Mouse (Mus musculus) ovary, postnatal 36 days (tissue): ENCODE results near the gene Ccn6.
A peak's percentile ranks its signal among the peaks of the same experiment; 100 is the strongest.
"Not testable (repeated sequence)": the region's sequence is repeated elsewhere in the genome, so short reads cannot be mapped to it uniquely, and the experiment has no call there.

ENCODE experiments used
- DNase-seq: peaks from one replicate; pipeline ENCODE4 v3.0.0; 2022; ENCODE audit warnings: low spot score, mixed read lengths

Ccn6 gene

GRCm38 (mm10) chr10:39163694-39164093, at the start of gene Ccn6:
TSS of gene Ccn6 (minus strand) at chr10:39163794.
- DNase-seq = no peak

GRCm38 (mm10) chr10:39210031-39210430, 46.4 kb upstream of the Ccn6 start:
- no peak for DNase-seq

DNA sequence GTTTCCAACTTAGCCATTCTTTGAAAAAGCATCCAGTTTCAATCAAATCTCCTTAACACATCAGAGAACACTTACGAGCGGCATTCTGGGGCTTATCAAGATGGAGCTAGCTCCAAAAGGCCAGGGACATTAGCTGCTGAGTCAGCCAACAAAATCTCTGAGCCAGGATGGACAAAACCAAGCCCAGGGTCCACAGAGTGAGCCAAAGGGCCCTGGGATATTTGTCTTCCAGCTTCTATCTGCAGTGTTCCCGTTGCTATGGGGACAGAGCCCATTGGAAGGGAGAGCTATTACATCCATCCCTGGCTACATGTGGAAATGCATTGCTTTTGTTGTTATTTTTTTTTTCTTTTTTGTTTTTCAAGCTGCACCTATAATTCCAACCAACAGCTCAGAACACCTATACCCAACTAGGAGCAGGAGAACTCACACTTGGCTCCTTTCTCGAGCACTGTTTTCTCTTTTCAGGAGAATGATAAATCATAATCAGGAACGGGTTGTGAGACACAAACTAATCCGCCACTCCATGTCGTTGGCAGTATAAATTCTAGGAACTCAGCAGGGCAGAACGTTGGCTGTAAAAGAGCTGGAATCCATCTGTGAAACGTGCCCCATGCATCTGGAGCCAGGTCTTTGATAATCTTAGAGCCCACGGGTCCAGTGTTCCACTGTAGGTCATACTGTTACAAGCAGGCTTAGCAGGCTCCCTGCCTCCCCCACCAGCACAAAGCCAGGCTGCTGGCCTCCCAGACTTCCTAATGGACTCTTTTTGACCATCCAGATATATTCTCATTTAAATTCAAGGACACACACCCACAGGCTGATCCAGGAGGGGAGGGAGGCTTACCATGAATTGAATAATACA, 45.8 kb upstream of the Ccn6 start:
- peak; percentile 6 for DNase-seq

DNA sequence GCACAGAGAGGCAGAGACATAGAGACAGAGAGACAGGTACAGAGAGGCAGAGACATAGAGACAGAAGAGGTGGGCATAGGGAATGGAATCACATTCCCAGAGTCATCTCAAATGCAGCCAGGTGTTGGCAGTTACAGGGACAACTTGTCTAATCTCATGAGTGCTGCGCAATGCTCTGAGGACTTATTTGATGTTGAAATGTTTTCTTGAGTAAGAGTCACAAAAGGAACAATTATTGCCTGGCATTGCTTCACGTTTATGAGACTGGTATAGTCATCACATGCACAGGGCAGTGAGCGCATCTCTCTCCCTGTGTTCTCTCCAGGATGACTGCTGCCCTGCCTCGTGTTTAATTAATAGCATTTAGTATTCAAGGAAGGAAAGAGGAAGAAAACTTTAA, 45.1 kb upstream of the Ccn6 start:
- DNase-seq = no peak

- no peak for DNase-seq
These were observed 43.8 kb upstream of the Ccn6 start for GRCm38 (mm10) chr10:39207310-39207855.

- DNase-seq = no peak
These were observed 38.9 kb upstream of the Ccn6 start for GRCm38 (mm10) chr10:39202490-39202889.

DNA sequence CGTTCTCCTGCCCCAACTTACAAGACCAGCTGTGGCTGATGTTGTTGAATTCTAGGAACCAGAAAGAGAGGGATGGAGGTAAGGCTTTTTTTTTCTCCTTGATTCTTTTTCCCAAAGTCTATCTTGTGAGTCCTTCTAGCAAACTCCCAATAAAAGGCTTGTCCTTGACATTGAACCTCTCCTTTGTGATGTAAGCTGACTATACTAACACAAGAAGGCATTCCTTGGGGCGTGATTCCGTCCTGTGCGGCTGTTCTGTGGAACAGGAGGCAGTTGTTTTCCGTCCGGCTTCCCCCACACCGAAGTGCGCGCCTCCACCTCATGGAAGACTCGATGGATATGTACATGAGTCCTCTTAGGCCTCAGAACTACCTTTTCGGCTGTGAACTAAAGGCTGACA, 34.6 kb upstream of the Ccn6 start:
- not testable (repeated sequence) for DNase-seq

- DNase-seq = no peak
These were observed 29.1 kb upstream of the Ccn6 start for GRCm38 (mm10) chr10:39192673-39193072.

GRCm38 (mm10) chr10:39185545-39185906, 21.9 kb upstream of the Ccn6 start:
- DNase-seq = no peak

DNA sequence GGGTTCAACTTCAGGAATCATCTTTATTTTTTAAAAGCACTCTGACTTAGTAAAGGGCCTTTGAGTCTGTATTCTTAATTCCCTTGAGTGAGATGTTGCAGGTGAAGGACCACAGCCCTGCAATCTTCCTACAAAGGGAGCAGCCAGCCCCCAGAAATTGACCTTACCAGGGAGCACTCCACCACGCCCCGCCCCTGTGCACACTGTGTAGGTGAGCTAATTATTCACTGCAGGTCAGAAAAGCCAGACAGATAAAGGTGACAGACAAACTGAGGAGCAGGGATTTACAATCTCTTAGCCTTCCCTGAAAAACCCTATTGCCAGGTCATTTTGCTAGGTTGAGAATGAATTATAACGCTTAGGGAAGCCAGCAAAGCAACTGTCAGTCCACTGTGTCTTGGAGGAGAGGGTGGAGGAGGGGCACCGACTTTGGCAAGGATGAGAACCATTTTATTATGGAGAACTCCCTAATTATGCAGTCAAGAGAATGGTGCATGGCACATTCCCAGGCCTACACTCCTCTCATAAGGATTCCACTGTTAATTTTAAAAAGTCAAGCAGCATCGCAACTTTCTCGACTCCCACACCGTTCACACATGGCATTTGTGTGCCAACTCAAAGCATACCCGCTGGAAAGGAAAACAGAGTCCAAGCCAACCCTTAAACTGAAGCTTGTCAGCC, 21.4 kb upstream of the Ccn6 start:
- DNase-seq = no peak

- DNase-seq = no peak
These were observed 13.4 kb upstream of the Ccn6 start for GRCm38 (mm10) chr10:39176981-39177380.

DNA sequence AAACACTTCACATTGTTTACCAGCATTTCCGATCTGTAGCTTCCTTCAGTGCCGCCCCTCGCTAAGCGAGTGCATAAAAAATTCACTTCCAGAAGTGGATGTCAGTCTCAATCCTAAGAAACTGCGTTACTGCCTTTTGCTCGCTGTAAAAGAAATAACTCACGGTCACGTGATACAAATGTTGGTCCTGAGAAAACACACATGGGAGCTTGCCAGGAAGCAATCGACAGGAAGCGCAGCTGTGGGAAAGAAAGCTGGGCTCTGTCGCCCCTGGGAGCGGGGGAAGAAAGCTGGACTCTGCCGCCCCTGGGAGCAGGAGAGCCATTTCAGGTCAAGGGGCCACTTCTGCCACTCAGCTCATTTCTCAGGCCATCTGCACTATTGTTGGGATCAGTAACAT, 9.5 kb upstream of the Ccn6 start:
- DNase-seq = no peak

- DNase-seq = no peak
These were observed 8.9 kb upstream of the Ccn6 start for GRCm38 (mm10) chr10:39172540-39172931.

DNA sequence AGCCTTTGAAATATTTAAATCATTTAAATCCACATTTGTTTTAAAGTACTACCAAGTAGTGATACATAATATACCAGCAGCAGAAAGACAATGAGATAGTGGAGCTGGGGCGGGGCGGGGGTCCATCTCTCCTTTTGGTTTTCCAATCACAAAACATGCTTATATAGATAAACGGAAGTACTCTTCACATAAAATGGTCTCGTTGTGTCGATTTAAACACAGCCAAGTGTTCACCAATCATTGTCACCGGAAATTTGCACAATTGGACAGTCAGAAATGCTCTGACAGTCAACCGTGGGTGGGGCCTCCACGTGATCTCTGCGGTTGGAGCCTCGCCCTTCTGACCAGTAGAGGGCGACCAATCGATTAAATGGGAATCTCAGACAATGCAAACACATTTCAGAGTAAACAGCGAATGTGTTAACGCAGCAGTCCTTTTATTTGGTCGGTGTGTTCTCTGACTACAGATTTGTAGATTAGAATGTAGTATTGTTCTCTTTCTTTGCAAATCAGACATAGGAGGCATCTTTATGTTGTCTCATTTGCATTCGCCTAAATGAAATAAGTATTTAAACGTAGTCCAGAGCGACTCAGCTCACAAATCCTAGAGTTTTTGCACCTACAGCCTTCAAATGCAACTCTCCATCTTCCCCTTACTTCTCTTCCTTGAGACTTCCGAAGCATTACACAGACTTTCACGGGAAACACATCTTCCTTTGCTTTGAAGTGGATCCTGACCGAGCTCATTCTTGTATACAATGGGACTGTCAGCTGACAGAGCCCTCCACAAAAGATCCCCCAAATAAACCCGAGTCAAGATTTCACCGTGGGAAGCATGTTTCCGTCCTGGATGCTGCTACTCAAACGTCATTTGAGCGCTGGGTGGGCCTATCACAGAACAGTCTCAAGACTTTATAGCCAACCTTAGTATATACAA, 8.3 kb upstream of the Ccn6 start:
- peak; percentile 80 for DNase-seq

GRCm38 (mm10) chr10:39171134-39171533, 7.5 kb upstream of the Ccn6 start:
- peak; percentile 87 for DNase-seq

- DNase-seq = no peak
These were observed 7.1 kb upstream of the Ccn6 start for GRCm38 (mm10) chr10:39170706-39171105.

DNA sequence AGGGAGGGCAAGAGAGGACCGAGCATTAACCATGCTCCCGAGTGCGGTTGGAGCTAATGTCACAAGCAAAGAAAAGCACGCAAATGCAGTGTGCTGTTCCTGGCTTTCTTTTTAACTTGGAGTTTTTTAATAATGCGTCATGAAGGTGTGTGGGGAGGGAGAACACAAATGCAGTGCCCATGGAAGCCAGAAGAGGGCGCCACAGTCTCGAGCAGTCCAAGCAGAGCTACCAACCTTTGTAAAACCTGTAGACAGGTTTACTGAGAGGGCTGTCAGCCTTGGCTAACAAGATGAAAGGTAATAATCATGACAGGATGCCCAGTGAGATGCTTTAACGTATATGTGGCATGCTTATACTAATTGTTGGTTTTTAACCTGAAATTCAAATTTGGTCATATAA, 6.6 kb upstream of the Ccn6 start:
- DNase-seq = peak; percentile 69

GRCm38 (mm10) chr10:39169642-39170041, 6.0 kb upstream of the Ccn6 start:
- DNase-seq = no peak

DNA sequence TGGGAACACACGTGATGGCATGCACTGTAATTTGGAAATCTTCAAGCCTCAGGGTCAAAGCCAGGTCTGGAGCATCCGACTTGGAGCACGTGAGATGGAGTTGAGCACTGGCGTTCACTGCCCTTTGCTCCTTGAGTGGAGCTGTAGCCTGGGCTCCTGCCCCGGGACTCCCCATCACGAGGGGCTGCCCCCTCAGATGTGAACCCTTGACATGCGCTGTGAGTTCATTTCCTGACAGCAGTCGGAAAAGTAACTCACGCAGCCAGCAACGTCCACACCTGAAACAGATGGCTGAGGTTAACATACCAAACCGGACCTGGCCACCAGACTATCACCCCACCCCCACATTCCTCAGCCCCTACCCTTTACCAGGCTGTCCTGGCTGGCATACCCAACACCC, 4.0 kb upstream of the Ccn6 start:
- DNase-seq = no peak

- DNase-seq = no peak
These were observed 2.1 kb upstream of the Ccn6 start for GRCm38 (mm10) chr10:39165632-39166115.

DNA sequence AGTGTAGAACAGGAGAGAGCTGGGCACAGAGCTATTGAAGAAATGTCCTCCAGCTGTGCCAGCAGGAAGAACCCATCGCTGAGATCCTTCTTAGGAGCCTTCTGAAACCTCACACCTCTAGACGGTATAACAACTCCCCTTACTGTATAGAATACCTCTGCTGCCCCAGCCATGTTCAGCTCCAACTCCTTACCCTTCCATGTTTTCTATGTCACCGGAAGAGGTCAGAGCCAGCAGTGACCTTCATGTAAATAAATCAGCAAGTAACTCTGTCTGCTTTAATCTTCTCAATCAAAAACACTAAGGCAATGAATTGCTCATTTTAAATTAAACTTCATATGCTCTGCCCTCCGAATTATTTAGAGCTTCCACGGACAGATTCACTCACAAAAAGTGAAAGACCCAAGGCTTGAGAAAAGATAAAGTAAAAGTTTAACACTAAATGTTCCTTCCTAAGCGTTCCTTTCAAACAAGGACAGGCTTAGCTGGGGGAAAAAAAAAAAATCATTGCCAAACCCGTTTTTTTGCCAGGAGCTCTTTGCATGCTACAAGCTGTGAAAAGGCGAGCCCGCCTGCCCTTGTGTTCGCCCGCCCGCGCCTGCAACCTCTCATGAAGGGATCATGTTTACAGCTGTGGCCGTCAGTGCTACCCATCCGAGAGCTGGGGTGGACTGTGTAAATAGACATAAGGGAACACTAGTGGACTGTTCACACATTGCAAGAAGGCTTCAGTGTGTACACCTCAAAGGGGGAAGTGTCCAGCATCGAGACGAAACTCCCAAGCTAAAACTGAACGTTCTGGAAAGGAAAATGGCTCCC, 719 bp downstream of the Ccn6 start:
- DNase-seq = no peak
